Mouse (Mus musculus): ENCODE data around the gene Rps28.

Rps28 gene

GRCm38 (mm10) chr17:33773871-33774572, 50.3 kb downstream of the Rps28 start:
- DNase-seq (ENCODE audit: low spot score in 2 of 2) = no peak

DNA sequence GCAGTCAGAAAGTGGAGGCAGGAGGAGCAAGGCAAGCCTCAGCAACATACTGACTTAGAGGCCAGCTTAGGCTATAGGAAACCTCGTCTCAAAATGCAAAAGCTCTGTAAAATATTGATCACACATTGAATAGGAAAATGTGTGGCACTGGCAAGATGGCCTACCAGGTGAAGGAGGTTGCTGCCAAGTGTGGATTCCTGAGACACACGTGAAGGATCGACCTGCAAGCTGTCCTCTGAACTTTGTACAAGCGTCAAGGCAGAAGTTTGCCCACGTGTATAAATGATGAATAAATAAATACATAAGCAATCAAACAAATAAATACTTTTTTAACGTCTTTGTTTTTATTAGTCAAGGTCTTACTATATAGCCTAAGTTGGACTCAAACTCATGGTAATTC, 50.9 kb downstream of the Rps28 start:
- no peak for DNase-seq (ENCODE audit: low spot score in 2 of 2)

GRCm38 (mm10) chr17:33771617-33772016, 52.7 kb downstream of the Rps28 start:
- DNase-seq (ENCODE audit: low spot score in 2 of 2) = no peak

All from urinary bladder, postnatal 4 days (tissue).